Comparison of ENCODE assay signal across 13 mouse cellular contexts in genomic region chr14:20662740-20663139, GRCm38 (mm10). TPM values are rescaled to one million over a fixed set of nuclear protein-coding genes. Genes with fewer than 3 reads are reported as not detected.
A peak's percentile ranks its signal among the peaks of the same experiment; 100 is the strongest.
DNase-seq lines count a peak whose midpoint lies in the region; ATAC-seq lines count a peak whose summit lies in the region.
"Had no signal": no experiment of that assay in that cellular context is flagged by ENCODE, and none has a peak within 500 bp of the region (broad histone marks: within the 10 kb centered on the region; RNA-seq: fewer than 3 reads in every experiment).

No protein-coding gene starts in this region.

- no peak for DNase-seq in heart, adult 9 months (ENCODE audit: low spot score in 2 of 2)
- no peak for DNase-seq in midbrain, embryonic 11.5 days (ENCODE audit: low spot score, missing footprints)
- DNase-seq in limb, embryonic 10.5 days (ENCODE audit: low spot score): no peak
- no peak for DNase-seq in cerebellum, postnatal 10 days
- DNase-seq in Muller cell, postnatal 12 days (ENCODE audit: inconsistent ontology term): no peak
- DNase-seq: cerebellum, adult 11 months; kidney, postnatal 14 days; lung, adult 2 months; right cerebral cortex, adult 18-20 months had no signal

- peak overlapping the region; percentile 97 for H3K27ac ChIP-seq in heart, embryonic 11.5 days (ENCODE audit: low read depth, low read length)
- no peak overlapping the region for H3K27ac ChIP-seq in midbrain, embryonic 12.5 days (replicated peaks)
- H3K27ac ChIP-seq in midbrain, embryonic 11.5 days (ENCODE audit: low read depth, low read length): no peak overlapping the region
- H3K27ac ChIP-seq in limb, embryonic 10.5 days: no peak overlapping the region
- peak overlapping the region; percentile 90; the same call in 1 of the 2 replicates for H3K27ac ChIP-seq in neural tube, embryonic 15.5 days (replicated peaks)

- no peaks in the 10 kb centered on the region for H3K27me3 ChIP-seq in heart, embryonic 11.5 days (ENCODE audit: control insufficient read depth, insufficient read depth, low read length)
- H3K27me3 ChIP-seq in midbrain, embryonic 12.5 days: peaks cover 45% of the 10 kb centered on the region
- H3K27me3 ChIP-seq in midbrain, embryonic 11.5 days (ENCODE audit: control insufficient read depth, insufficient read depth, low read length): peaks cover 6% of the 10 kb centered on the region; the same call in 1 of the 2 replicates
- H3K27me3 ChIP-seq in limb, embryonic 10.5 days (ENCODE audit: low read depth, poor library complexity, severe bottlenecking): peaks cover 45% of the 10 kb centered on the region
- H3K27me3 ChIP-seq in neural tube, embryonic 15.5 days (replicated peaks): peaks cover 5% of the 10 kb centered on the region; the same call in 1 of the 2 replicates

- WGBS in heart, embryonic 11.5 days (ENCODE audit: insufficient replicate concordance): 38% methylated on average over 3 of the region's 3 CpGs
- WGBS in midbrain, embryonic 12.5 days: 93% methylated on average over 3 of the region's 3 CpGs
- WGBS in midbrain, embryonic 11.5 days: 89% methylated on average over 3 of the region's 3 CpGs
- whole genome bisulfite sequencing in limb, embryonic 10.5 days: 89% methylated on average over 3 of the region's 3 CpGs
- 90% methylated on average over 3 of the region's 3 CpGs for WGBS in neural tube, embryonic 15.5 days

- peak overlapping the region; percentile 92 for H3K4me2 ChIP-seq in heart, embryonic 11.5 days
- no peak overlapping the region for H3K4me2 ChIP-seq in midbrain, embryonic 12.5 days (replicated peaks)
- no peak overlapping the region for H3K4me2 ChIP-seq in midbrain, embryonic 11.5 days
- H3K4me2 ChIP-seq in neural tube, embryonic 15.5 days: peak overlapping the region; percentile 92; the same call in 1 of the 2 replicates

- peak overlapping the region; percentile 87 for H3K9ac ChIP-seq in heart, embryonic 11.5 days (ENCODE audit: low read depth, low read length)
- H3K9ac ChIP-seq in midbrain, embryonic 12.5 days (replicated peaks): peak overlapping the region; percentile 74; the same call in 1 of the 2 replicates
- H3K9ac ChIP-seq in midbrain, embryonic 11.5 days (ENCODE audit: low read length): no peak overlapping the region
- H3K9ac ChIP-seq in neural tube, embryonic 15.5 days (replicated peaks): peak overlapping the region; percentile 73; the same call in 1 of the 2 replicates

- H3K4me1 ChIP-seq in heart, embryonic 11.5 days (ENCODE audit: control insufficient read depth, insufficient read depth, low read length): peaks cover 27% of the 10 kb centered on the region
- peaks cover 19% of the 10 kb centered on the region for H3K4me1 ChIP-seq in midbrain, embryonic 12.5 days
- H3K4me1 ChIP-seq in midbrain, embryonic 11.5 days (ENCODE audit: control insufficient read depth, insufficient read depth, low read length): peaks cover 9% of the 10 kb centered on the region; the same call in 1 of the 2 replicates
- peaks cover 28% of the 10 kb centered on the region for H3K4me1 ChIP-seq in limb, embryonic 10.5 days
- peaks cover 20% of the 10 kb centered on the region for H3K4me1 ChIP-seq in neural tube, embryonic 15.5 days

- no peaks in the 10 kb centered on the region for H3K9me3 ChIP-seq in heart, embryonic 11.5 days (replicated peaks; ENCODE audit: control insufficient read depth, low read length)
- no peaks in the 10 kb centered on the region for H3K9me3 ChIP-seq in midbrain, embryonic 12.5 days
- H3K9me3 ChIP-seq in midbrain, embryonic 11.5 days (ENCODE audit: control insufficient read depth, low read length): no peaks in the 10 kb centered on the region
- H3K9me3 ChIP-seq in limb, embryonic 10.5 days (replicated peaks): no peaks in the 10 kb centered on the region
- H3K9me3 ChIP-seq in neural tube, embryonic 15.5 days (replicated peaks): no peaks in the 10 kb centered on the region
- H3K9me3 ChIP-seq: forebrain, embryonic 10.5 days had no signal

- peak overlapping the region; percentile 52 for H3K4me3 ChIP-seq in heart, embryonic 11.5 days (ENCODE audit: low read depth, low read length)
- no peak overlapping the region for H3K4me3 ChIP-seq in midbrain, embryonic 12.5 days
- no peak overlapping the region for H3K4me3 ChIP-seq in midbrain, embryonic 11.5 days (ENCODE audit: low read depth, low read length)
- H3K4me3 ChIP-seq in limb, embryonic 10.5 days: peak overlapping the region; percentile 76; the same call in 1 of the 2 replicates
- peak overlapping the region; percentile 62; the same call in 1 of the 2 replicates for H3K4me3 ChIP-seq in neural tube, embryonic 15.5 days (replicated peaks)

- ATAC-seq in heart, embryonic 11.5 days (replicated peaks; ENCODE audit: insufficient number of reproducible peaks, low FRiP score, low TSS enrichment): no peak
- ATAC-seq in midbrain, embryonic 12.5 days (ENCODE audit: low FRiP score, low read depth): no peak
- ATAC-seq in midbrain, embryonic 11.5 days (ENCODE audit: low FRiP score): no peak
- no peak for ATAC-seq in neural tube, embryonic 15.5 days (ENCODE audit: low FRiP score)

- no peaks in the 10 kb centered on the region for H3K36me3 ChIP-seq in heart, embryonic 11.5 days (ENCODE audit: control insufficient read depth, insufficient read depth, low read length)
- no peaks in the 10 kb centered on the region for H3K36me3 ChIP-seq in midbrain, embryonic 12.5 days
- H3K36me3 ChIP-seq in midbrain, embryonic 11.5 days (ENCODE audit: control insufficient read depth, insufficient read depth, low read length): no peaks in the 10 kb centered on the region
- H3K36me3 ChIP-seq in limb, embryonic 10.5 days: no peaks in the 10 kb centered on the region
- no peaks in the 10 kb centered on the region for H3K36me3 ChIP-seq in neural tube, embryonic 15.5 days
- H3K36me3 ChIP-seq: forebrain, embryonic 10.5 days had no signal

RNA-seq across cellular contexts. Expression of gene Synpo2l, which starts 5.4 kb away (rescaled TPM):
- 106 and 127 TPM in 2 replicates for polyA plus RNA-seq in heart, embryonic 11.5 days (2014; fragmentation: Nextera tagmentation; extraction: Ambion mirVana)
- 0.24 and 0.43 TPM in 2 replicates for polyA plus RNA-seq in midbrain, embryonic 12.5 days (2016; fragmentation: Nextera tagmentation; extraction: Ambion mirVana)
- polyA plus RNA-seq in midbrain, embryonic 11.5 days (2014; fragmentation: Nextera tagmentation; extraction: Ambion mirVana): 0.14 and 0.22 TPM in 2 replicates
- 0.51 and 1.9 TPM in 2 replicates for polyA plus RNA-seq in limb, embryonic 10.5 days (2016; fragmentation: Nextera tagmentation; extraction: Ambion mirVana)
- polyA plus RNA-seq in neural tube, embryonic 15.5 days (2015; fragmentation: Nextera tagmentation; extraction: Ambion mirVana): 1.4 and 2.4 TPM in 2 replicates

RNA-seq across cellular contexts. Expression of gene Myoz1, which starts 6.4 kb away (rescaled TPM):
- polyA plus RNA-seq in heart, embryonic 11.5 days (2014; fragmentation: Nextera tagmentation; extraction: Ambion mirVana): 23.6 and 28.0 TPM in 2 replicates
- polyA plus RNA-seq in midbrain, embryonic 12.5 days (2016; fragmentation: Nextera tagmentation; extraction: Ambion mirVana): 0.14 TPM in 1 of 2 replicates, not detected in the other
- polyA plus RNA-seq in midbrain, embryonic 11.5 days (2014; fragmentation: Nextera tagmentation; extraction: Ambion mirVana): 0.26 TPM in 1 of 2 replicates, not detected in the other
- polyA plus RNA-seq in limb, embryonic 10.5 days (2016; fragmentation: Nextera tagmentation; extraction: Ambion mirVana): 0.86 TPM in 1 of 2 replicates, not detected in the other
- polyA plus RNA-seq in neural tube, embryonic 15.5 days (2015; fragmentation: Nextera tagmentation; extraction: Ambion mirVana): 1.1 and 2.5 TPM in 2 replicates

RNA-seq across cellular contexts. Expression of gene Sec24c, which starts 11.4 kb away (rescaled TPM):
- polyA plus RNA-seq in heart, embryonic 11.5 days (2014; fragmentation: Nextera tagmentation; extraction: Ambion mirVana): 78.1 and 84.6 TPM in 2 replicates
- polyA plus RNA-seq in midbrain, embryonic 12.5 days (2016; fragmentation: Nextera tagmentation; extraction: Ambion mirVana): 97.5 and 99.5 TPM in 2 replicates
- 74.3 and 74.7 TPM in 2 replicates for polyA plus RNA-seq in midbrain, embryonic 11.5 days (2014; fragmentation: Nextera tagmentation; extraction: Ambion mirVana)
- 113 and 122 TPM in 2 replicates for polyA plus RNA-seq in limb, embryonic 10.5 days (2016; fragmentation: Nextera tagmentation; extraction: Ambion mirVana)
- 84.3 and 87.4 TPM in 2 replicates for polyA plus RNA-seq in neural tube, embryonic 15.5 days (2015; fragmentation: Nextera tagmentation; extraction: Ambion mirVana)

RNA-seq across cellular contexts. Expression of gene Usp54, which starts 21.9 kb away (rescaled TPM):
- 5.4 and 7.2 TPM in 2 replicates for polyA plus RNA-seq in heart, embryonic 11.5 days (2014; fragmentation: Nextera tagmentation; extraction: Ambion mirVana)
- 16.6 and 18.6 TPM in 2 replicates for polyA plus RNA-seq in midbrain, embryonic 12.5 days (2016; fragmentation: Nextera tagmentation; extraction: Ambion mirVana)
- polyA plus RNA-seq in midbrain, embryonic 11.5 days (2014; fragmentation: Nextera tagmentation; extraction: Ambion mirVana): 14.2 and 14.3 TPM in 2 replicates
- 13.5 and 16.6 TPM in 2 replicates for polyA plus RNA-seq in limb, embryonic 10.5 days (2016; fragmentation: Nextera tagmentation; extraction: Ambion mirVana)
- polyA plus RNA-seq in neural tube, embryonic 15.5 days (2015; fragmentation: Nextera tagmentation; extraction: Ambion mirVana): 9.1 and 9.7 TPM in 2 replicates

RNA-seq across cellular contexts. Expression of gene Fut11, which starts 32.0 kb away (rescaled TPM):
- 13.4 and 18.8 TPM in 2 replicates for polyA plus RNA-seq in heart, embryonic 11.5 days (2014; fragmentation: Nextera tagmentation; extraction: Ambion mirVana)
- polyA plus RNA-seq in midbrain, embryonic 12.5 days (2016; fragmentation: Nextera tagmentation; extraction: Ambion mirVana): 26.8 and 27.0 TPM in 2 replicates
- 20.7 and 22.0 TPM in 2 replicates for polyA plus RNA-seq in midbrain, embryonic 11.5 days (2014; fragmentation: Nextera tagmentation; extraction: Ambion mirVana)
- polyA plus RNA-seq in limb, embryonic 10.5 days (2016; fragmentation: Nextera tagmentation; extraction: Ambion mirVana): 18.2 and 20.4 TPM in 2 replicates
- polyA plus RNA-seq in neural tube, embryonic 15.5 days (2015; fragmentation: Nextera tagmentation; extraction: Ambion mirVana): 30.0 and 31.5 TPM in 2 replicates

Comparison
In these comparisons a context has a peak if more than half of its experiments do, and no peak if none do; other contexts are left out.
1. H3K27ac ChIP-seq: peak in heart, embryonic 11.5 days (single experiment) and neural tube, embryonic 15.5 days (single experiment); none in midbrain, embryonic 12.5 days (single experiment), midbrain, embryonic 11.5 days (single experiment) and limb, embryonic 10.5 days (single experiment).
2. H3K4me2 ChIP-seq: peak in heart, embryonic 11.5 days (single experiment) and neural tube, embryonic 15.5 days (single experiment); none in midbrain, embryonic 12.5 days (single experiment) and midbrain, embryonic 11.5 days (single experiment).
3. H3K4me3 ChIP-seq: peak in heart, embryonic 11.5 days (single experiment), limb, embryonic 10.5 days (single experiment) and neural tube, embryonic 15.5 days (single experiment); none in midbrain, embryonic 12.5 days (single experiment) and midbrain, embryonic 11.5 days (single experiment).
4. RNA of gene Synpo2l, which starts 5.4 kb away (polyA plus RNA-seq): 106 to 127 TPM in heart, embryonic 11.5 days; 1.4 to 2.4 TPM in neural tube, embryonic 15.5 days, 0.51 to 1.9 TPM in limb, embryonic 10.5 days, 0.24 to 0.43 TPM in midbrain, embryonic 12.5 days and 0.14 to 0.22 TPM in midbrain, embryonic 11.5 days; every median in the first group is over 10 times any median in the second.